Mouse (Mus musculus) Muller cell, postnatal 12 days (primary cell): ENCODE results near the gene Tuba8.

ENCODE experiments used
- DNase-seq: peaks from one replicate; pipeline ENCODE4 v3.0.0-alpha.2; 2015; ENCODE audit errors: inconsistent ontology term

The Tuba8 gene

GRCm38 (mm10) chr6:121194956-121195731 is 15.4 kb upstream of the Tuba8 start:
- peak; percentile 32 for DNase-seq

- DNase-seq: no peak
These were observed 12.6 kb upstream of the Tuba8 start for GRCm38 (mm10) chr6:121197807-121198365.

GRCm38 (mm10) chr6:121200458-121200857 is 10.0 kb upstream of the Tuba8 start:
- DNase-seq: no peak

GRCm38 (mm10) chr6:121202026-121202425 is 8.5 kb upstream of the Tuba8 start:
- no peak for DNase-seq

GRCm38 (mm10) chr6:121206481-121206880 is 4.0 kb upstream of the Tuba8 start:
- DNase-seq: no peak

GRCm38 (mm10) chr6:121209584-121209983 is 912 bp upstream of the Tuba8 start:
- DNase-seq: no peak

- no peak for DNase-seq
These were observed 412 bp downstream of the Tuba8 start for GRCm38 (mm10) chr6:121210926-121211289.

GRCm38 (mm10) chr6:121211743-121212142 is 1.2 kb downstream of the Tuba8 start:
- no peak for DNase-seq

- DNase-seq: no peak
These were observed 2.5 kb downstream of the Tuba8 start for GRCm38 (mm10) chr6:121212988-121213387.

GRCm38 (mm10) chr6:121214221-121214620 is 3.7 kb downstream of the Tuba8 start:
- no peak for DNase-seq

GRCm38 (mm10) chr6:121214667-121215330 is 4.3 kb downstream of the Tuba8 start:
- no peak for DNase-seq

- no peak for DNase-seq
These were observed 4.8 kb downstream of the Tuba8 start for GRCm38 (mm10) chr6:121215336-121215735.

- no peak for DNase-seq
These were observed 5.4 kb downstream of the Tuba8 start for GRCm38 (mm10) chr6:121215896-121216295.

GRCm38 (mm10) chr6:121216589-121217255 is 6.2 kb downstream of the Tuba8 start:
- DNase-seq: no peak

GRCm38 (mm10) chr6:121218002-121218401 is 7.5 kb downstream of the Tuba8 start:
- no peak for DNase-seq

- no peak for DNase-seq
These were observed 8.9 kb downstream of the Tuba8 start for GRCm38 (mm10) chr6:121219406-121219805.

GRCm38 (mm10) chr6:121220181-121220580 is 9.7 kb downstream of the Tuba8 start:
- no peak for DNase-seq

GRCm38 (mm10) chr6:121221876-121222597 is 11.5 kb downstream of the Tuba8 start:
- no peak for DNase-seq

- DNase-seq: no peak
These were observed 12.5 kb downstream of the Tuba8 start for GRCm38 (mm10) chr6:121223001-121223400.

GRCm38 (mm10) chr6:121224067-121224466 is 13.6 kb downstream of the Tuba8 start:
- no peak for DNase-seq

- no peak for DNase-seq
These were observed 14.5 kb downstream of the Tuba8 start for GRCm38 (mm10) chr6:121224993-121225392.

- no peak for DNase-seq
These were observed 15.5 kb downstream of the Tuba8 start for GRCm38 (mm10) chr6:121226043-121226442.
